15 mouse cellular contexts compared by ENCODE assay signal in the genomic region with DNA sequence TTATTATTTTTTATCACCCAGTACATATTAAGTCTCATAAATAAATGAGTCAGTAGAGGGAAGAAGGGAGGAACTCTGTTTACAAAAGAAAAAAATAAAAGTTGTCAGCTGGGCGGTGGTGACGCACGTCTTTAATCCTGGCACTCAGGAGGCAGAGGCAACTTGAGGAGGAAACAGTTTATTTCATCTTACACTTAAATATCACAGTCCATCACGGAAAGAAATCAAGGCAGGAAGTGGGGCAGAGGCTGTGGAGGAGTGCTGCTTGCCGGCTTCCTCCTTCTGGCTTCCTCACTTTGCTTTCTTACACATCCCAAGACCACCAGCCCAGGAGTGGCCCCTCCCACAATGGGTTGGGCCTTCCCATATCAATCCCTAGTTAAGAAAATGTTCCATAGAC. TPM values are rescaled to one million over a fixed set of nuclear protein-coding genes. Genes with fewer than 3 reads are reported as not detected.
DNase-seq lines count a peak whose midpoint lies in the region; ATAC-seq lines count a peak whose summit lies in the region.
"Had no signal": no experiment of that assay in that cellular context is flagged by ENCODE, and none has a peak within 500 bp of the region (broad histone marks: within the 10 kb centered on the region; RNA-seq: fewer than 3 reads in every experiment).

No protein-coding gene starts in this region.

- no peaks in the 10 kb centered on the region for H3K27me3 ChIP-seq in kidney, embryonic 14.5 days (ENCODE audit: control insufficient read depth, insufficient read depth, low read length)
- H3K27me3 ChIP-seq: embryonic facial prominence, embryonic 15.5 days; liver, embryonic 15.5 days; Patski had no signal

- H3K4me2 ChIP-seq in kidney, embryonic 14.5 days (replicated peaks; ENCODE audit: low read depth, low read length), result no peak overlapping the region
- H3K4me2 ChIP-seq: embryonic facial prominence, embryonic 15.5 days; liver, embryonic 15.5 days had no signal

- peak; percentile 55; the same call in 1 of the 2 replicates for ATAC-seq in kidney, embryonic 14.5 days (ENCODE audit: low FRiP score, low TSS enrichment)
- ATAC-seq: Patski had no signal

- DNase-seq in embryo, embryonic 11 days, result peak; percentile 17
- DNase-seq in embryo, embryonic 10.5 days (ENCODE audit: low spot score), result no peak
- DNase-seq in kidney, postnatal 14 days, result no peak
- peak; percentile 16 for DNase-seq in T-cell, adult 2 months (ENCODE audit: low spot score)
- DNase-seq in lung, postnatal 4 days, result peak; percentile 26 to 54
- no peak for DNase-seq in gastrocnemius, postnatal 25 days
- no peak for DNase-seq in urinary bladder, postnatal 36 days (ENCODE audit: low spot score in 2 of 2)
- DNase-seq: adrenal gland, postnatal 25 days; right cerebral cortex, postnatal 4 days; thymus, postnatal 4 days had no signal

- WGBS in kidney, embryonic 14.5 days, result 23% methylated on average over 5 of the region's 5 CpGs

- H3K27ac ChIP-seq in kidney, embryonic 14.5 days (ENCODE audit: low read depth, low read length), result no peak overlapping the region
- H3K27ac ChIP-seq: embryonic facial prominence, embryonic 15.5 days; liver, embryonic 15.5 days had no signal

- no peaks in the 10 kb centered on the region for H3K36me3 ChIP-seq in kidney, embryonic 14.5 days (ENCODE audit: control insufficient read depth, insufficient read depth, low read length)
- H3K36me3 ChIP-seq: embryonic facial prominence, embryonic 15.5 days; liver, embryonic 15.5 days had no signal

- no peak overlapping the region for H3K4me3 ChIP-seq in kidney, embryonic 14.5 days (ENCODE audit: low read length)
- H3K4me3 ChIP-seq: embryonic facial prominence, embryonic 15.5 days; liver, embryonic 15.5 days had no signal

- no peaks in the 10 kb centered on the region for H3K9me3 ChIP-seq in kidney, embryonic 14.5 days (ENCODE audit: control insufficient read depth, low read length)
- H3K9me3 ChIP-seq: embryonic facial prominence, embryonic 15.5 days; liver, embryonic 15.5 days had no signal

- no peaks in the 10 kb centered on the region for H3K4me1 ChIP-seq in kidney, embryonic 14.5 days (ENCODE audit: control insufficient read depth, insufficient read depth, low read length)
- H3K4me1 ChIP-seq: liver, embryonic 15.5 days had no signal

- no peak overlapping the region for H3K9ac ChIP-seq in kidney, embryonic 14.5 days (ENCODE audit: low read depth, low read length)
- H3K9ac ChIP-seq: embryonic facial prominence, embryonic 15.5 days; liver, embryonic 15.5 days had no signal

RNA-seq across cellular contexts. Expression of gene Calr4, which starts 8.2 kb away (rescaled TPM):
- polyA plus RNA-seq in kidney, embryonic 14.5 days (2014; fragmentation: Nextera tagmentation; extraction: Ambion mirVana), result 0.45 and 0.60 TPM in 2 replicates
- total RNA-seq in gastrocnemius, postnatal 25 days (2021), result under 1 TPM in 1 of 2 experiments, not detected in 1; 0.21 TPM
- total RNA-seq: gastrocnemius, adult 18-20 months had no signal
- polyA plus RNA-seq: liver, embryonic 15.5 days; Patski had no signal

RNA-seq across cellular contexts. Expression of gene Osbpl9, which starts 24.0 kb away (rescaled TPM):
- polyA plus RNA-seq in kidney, embryonic 14.5 days (2014; fragmentation: Nextera tagmentation; extraction: Ambion mirVana), result 48.5 and 61.1 TPM in 2 replicates
- 10 to 100 TPM; 82.3 to 98.8 TPM for total RNA-seq in gastrocnemius, postnatal 25 days (2021)

RNA-seq across cellular contexts. Expression of gene Eps15, which starts 54.0 kb away (rescaled TPM):
- polyA plus RNA-seq in kidney, embryonic 14.5 days (2014; fragmentation: Nextera tagmentation; extraction: Ambion mirVana), result 20.3 and 41.6 TPM in 2 replicates
- total RNA-seq in gastrocnemius, postnatal 25 days (2021), result 10 to 100 TPM; 60.2 to 62.3 TPM

Comparison
In these comparisons a context has a peak if more than half of its experiments do, and no peak if none do; other contexts are left out.
1. DNase-seq: peak in embryo, embryonic 11 days (single experiment), T-cell, adult 2 months (single experiment) and lung, postnatal 4 days (2 of 2); none in embryo, embryonic 10.5 days (single experiment), kidney, postnatal 14 days (single experiment), gastrocnemius, postnatal 25 days (single experiment) and urinary bladder, postnatal 36 days (0 of 2).